Mouse (Mus musculus): ENCODE data around the gene Ccdc40.
"Not testable (repeated sequence)": the region's sequence is repeated elsewhere in the genome, so short reads cannot be mapped to it uniquely, and the experiment has no call there.

The Ccdc40 gene

GRCm38 (mm10) chr11:119237568-119238304 lies 9.4 kb downstream of the Ccdc40 start:
- peak in 1 of 2 experiments; percentile 30 for DNase-seq

- DNase-seq: peak in 1 of 2 experiments; percentile 54
Observed at GRCm38 (mm10) chr11:119238305-119238721, 9.9 kb downstream of the Ccdc40 start.

- DNase-seq: peak in 1 of 2 experiments; percentile 3
Observed at GRCm38 (mm10) chr11:119239480-119239879, 11.1 kb downstream of the Ccdc40 start.

GRCm38 (mm10) chr11:119245543-119245942 lies 17.2 kb downstream of the Ccdc40 start:
- DNase-seq: not testable (repeated sequence)

GRCm38 (mm10) chr11:119249011-119249410 lies 20.6 kb downstream of the Ccdc40 start:
- peak; percentile 69 to 85 for DNase-seq

- DNase-seq: peak in 1 of 2 experiments; percentile 10
Observed at GRCm38 (mm10) chr11:119250998-119251397, 22.6 kb downstream of the Ccdc40 start.

- DNase-seq: peak; percentile 67 to 82
Observed at GRCm38 (mm10) chr11:119252854-119253541, 24.6 kb downstream of the Ccdc40 start.

GRCm38 (mm10) chr11:119256557-119256956 lies 28.2 kb downstream of the Ccdc40 start:
- DNase-seq: peak in 1 of 2 experiments; percentile 55

GRCm38 (mm10) chr11:119258216-119258571 lies 29.8 kb downstream of the Ccdc40 start:
- DNase-seq: peak in 1 of 2 experiments; percentile 5

- DNase-seq: peak; percentile 73 to 79
Observed at GRCm38 (mm10) chr11:119258572-119259322, 30.4 kb downstream of the Ccdc40 start.

- peak in 1 of 2 experiments; percentile 52 for DNase-seq
Observed at GRCm38 (mm10) chr11:119259977-119260376, 31.6 kb downstream of the Ccdc40 start.

GRCm38 (mm10) chr11:119264413-119264812 lies 36.0 kb downstream of the Ccdc40 start:
- no peak for DNase-seq

GRCm38 (mm10) chr11:119265811-119266210 lies 37.4 kb downstream of the Ccdc40 start:
- DNase-seq: peak in 1 of 2 experiments; percentile 24

GRCm38 (mm10) chr11:119267241-119267674 lies 38.9 kb downstream of the Ccdc40 start:
- DNase-seq: peak; percentile 84 to 89

GRCm38 (mm10) chr11:119267768-119268556 lies 39.6 kb downstream of the Ccdc40 start, which contains the start of gene Gaa:
Gene Gaa (plus strand): TSS chr11:119267887.
- DNase-seq: peak; percentile 98 to 99

- DNase-seq: peak; percentile 39 to 55
Observed at GRCm38 (mm10) chr11:119268557-119269195, 40.3 kb downstream of the Ccdc40 start.

GRCm38 (mm10) chr11:119272492-119272891 lies 44.1 kb downstream of the Ccdc40 start:
- not testable (repeated sequence) for DNase-seq

GRCm38 (mm10) chr11:119273186-119273930 lies 45.0 kb downstream of the Ccdc40 start:
- no peak for DNase-seq

GRCm38 (mm10) chr11:119281030-119281429 lies 52.7 kb downstream of the Ccdc40 start:
- no peak for DNase-seq

- peak; percentile 55 to 72 for DNase-seq
Observed at GRCm38 (mm10) chr11:119285791-119286527, 57.6 kb downstream of the Ccdc40 start.

Measured in cerebellum, postnatal 25 days (tissue).